Mouse (Mus musculus): ENCODE measurements around the gene Mpp6. TPM values are rescaled to one million over a fixed set of nuclear protein-coding genes. Genes with fewer than 3 reads are reported as not detected.
A peak's percentile ranks its signal among the peaks of the same experiment; 100 is the strongest.

Gene Mpp6
- polyA plus RNA-seq, 1 experiment from 2014 or later, result 70.7 TPM

- WGBS, result 87% methylated on average over 1 of the region's 1 CpGs
Measured at GRCm38 (mm10) chr6:50175736-50176135, 65.7 kb downstream of the Mpp6 start.

DNA sequence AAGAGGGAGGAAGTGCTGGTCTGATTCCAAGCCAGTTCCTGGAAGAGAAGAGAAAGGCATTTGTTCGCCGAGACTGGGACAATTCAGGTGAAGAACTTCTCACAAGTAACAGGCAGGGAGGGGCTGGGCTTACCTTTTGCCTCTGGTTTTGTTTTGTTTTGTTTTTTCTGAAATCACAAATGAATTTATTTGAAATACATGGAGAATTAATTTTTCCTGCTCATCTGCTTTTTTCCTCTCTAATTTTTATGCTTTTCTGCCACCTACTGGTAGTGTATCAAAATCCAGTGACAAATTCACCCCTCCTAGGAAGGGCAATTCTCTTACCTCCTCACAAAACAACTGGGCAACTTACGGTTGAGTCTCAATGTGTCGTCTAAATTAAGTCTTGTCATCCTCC, 70.1 kb downstream of the Mpp6 start:
- Histone ChIP-seq H3K9me3 (replicated peaks; ENCODE audit: control insufficient read depth, low read length) (no peaks in the 10 kb centered on the region), H3K4me2 (ENCODE audit: low read depth, low read length) (no peak overlapping the region), H3K36me3 (ENCODE audit: control insufficient read depth, insufficient read depth) (peaks cover 6% of the 10 kb centered on the region; the same call in 1 of the 2 replicates), H3K27me3 (ENCODE audit: control insufficient read depth, insufficient read depth, low read length) (no peaks in the 10 kb centered on the region), H3K9ac (ENCODE audit: low read length) (no peak overlapping the region), H3K4me1 (ENCODE audit: control insufficient read depth, insufficient read depth, low read length) (no peaks in the 10 kb centered on the region), H3K4me3 (ENCODE audit: low read length) (no peak overlapping the region), H3K27ac (ENCODE audit: low read length) (no peak overlapping the region)
- whole genome bisulfite sequencing, result 62% methylated on average over 4 of the region's 4 CpGs
- ATAC-seq (replicated peaks; ENCODE audit: extremely low read depth, insufficient read depth, low FRiP score), result no peak

More at GRCm38 (mm10) chr6:50175736-50176135, 65.7 kb downstream of the Mpp6 start:
- H3K4me3 ChIP-seq (ENCODE audit: low read length), result no peak overlapping the region
- no peak overlapping the region for H3K9ac ChIP-seq (ENCODE audit: low read length)
- no peaks in the 10 kb centered on the region for H3K9me3 ChIP-seq (replicated peaks; ENCODE audit: control insufficient read depth, low read length)
- no peak overlapping the region for H3K27ac ChIP-seq (ENCODE audit: low read length)
- H3K27me3 ChIP-seq (ENCODE audit: control insufficient read depth, insufficient read depth, low read length), result no peaks in the 10 kb centered on the region
- peaks cover 4% of the 10 kb centered on the region; the same call in 1 of the 2 replicates for H3K36me3 ChIP-seq (ENCODE audit: control insufficient read depth, insufficient read depth)
- no peaks in the 10 kb centered on the region for H3K4me1 ChIP-seq (ENCODE audit: control insufficient read depth, insufficient read depth, low read length)
- H3K4me2 ChIP-seq (ENCODE audit: low read depth, low read length), result no peak overlapping the region
- ATAC-seq (replicated peaks; ENCODE audit: extremely low read depth, insufficient read depth, low FRiP score), result no peak

GRCm38 (mm10) chr6:50187955-50188354, 77.9 kb downstream of the Mpp6 start:
- Histone ChIP-seq H3K27me3 (ENCODE audit: control insufficient read depth, insufficient read depth, low read length) (no peaks in the 10 kb centered on the region), H3K4me2 (ENCODE audit: low read depth, low read length) (peak overlapping the region; percentile 56), H3K9ac (ENCODE audit: low read length) (peak overlapping the region; percentile 21), H3K9me3 (replicated peaks; ENCODE audit: control insufficient read depth, low read length) (no peaks in the 10 kb centered on the region), H3K4me1 (ENCODE audit: control insufficient read depth, insufficient read depth, low read length) (peaks cover 21% of the 10 kb centered on the region), H3K4me3 (ENCODE audit: low read length) (peak overlapping the region; percentile 19; the same call in 1 of the 2 replicates), H3K27ac (ENCODE audit: low read length) (peak overlapping the region; percentile 84), H3K36me3 (ENCODE audit: control insufficient read depth, insufficient read depth) (peaks cover 8% of the 10 kb centered on the region; the same call in 1 of the 2 replicates)
- WGBS, result 51% methylated on average over 4 of the region's 4 CpGs
- ATAC-seq (replicated peaks; ENCODE audit: extremely low read depth, insufficient read depth, low FRiP score), result no peak

DNA sequence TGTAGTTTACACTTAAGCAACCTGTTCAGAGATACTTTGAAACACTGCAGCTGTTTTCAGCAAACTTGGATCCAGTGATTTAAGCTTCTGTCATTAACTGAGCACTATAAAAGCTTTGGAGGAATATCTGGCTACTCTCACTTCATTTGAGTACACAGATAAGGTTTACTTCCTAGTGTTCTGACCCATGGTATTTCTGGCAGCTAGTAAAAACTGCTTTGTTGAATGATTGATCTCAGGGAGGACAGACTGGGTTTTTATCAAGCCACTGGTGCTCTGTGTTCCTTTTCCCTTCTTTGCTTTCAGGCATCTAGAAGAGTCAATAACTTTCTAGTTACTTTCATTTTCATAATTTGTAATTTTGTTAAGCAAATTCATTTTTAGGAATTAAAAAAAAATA, 79.3 kb downstream of the Mpp6 start:
- H3K9ac ChIP-seq (ENCODE audit: low read length), result no peak overlapping the region
- no peak overlapping the region for H3K4me2 ChIP-seq (ENCODE audit: low read depth, low read length)
- no peaks in the 10 kb centered on the region for H3K27me3 ChIP-seq (ENCODE audit: control insufficient read depth, insufficient read depth, low read length)
- H3K27ac ChIP-seq (ENCODE audit: low read length), result peak overlapping the region; percentile 50
- H3K9me3 ChIP-seq (replicated peaks; ENCODE audit: control insufficient read depth, low read length), result no peaks in the 10 kb centered on the region
- no peak; the same call in 1 of the 2 replicates for ATAC-seq (replicated peaks; ENCODE audit: extremely low read depth, insufficient read depth, low FRiP score)
- H3K4me3 ChIP-seq (ENCODE audit: low read length), result no peak overlapping the region
- peaks cover 7% of the 10 kb centered on the region for H3K36me3 ChIP-seq (ENCODE audit: control insufficient read depth, insufficient read depth)
- peaks cover 21% of the 10 kb centered on the region for H3K4me1 ChIP-seq (ENCODE audit: control insufficient read depth, insufficient read depth, low read length)

DNA sequence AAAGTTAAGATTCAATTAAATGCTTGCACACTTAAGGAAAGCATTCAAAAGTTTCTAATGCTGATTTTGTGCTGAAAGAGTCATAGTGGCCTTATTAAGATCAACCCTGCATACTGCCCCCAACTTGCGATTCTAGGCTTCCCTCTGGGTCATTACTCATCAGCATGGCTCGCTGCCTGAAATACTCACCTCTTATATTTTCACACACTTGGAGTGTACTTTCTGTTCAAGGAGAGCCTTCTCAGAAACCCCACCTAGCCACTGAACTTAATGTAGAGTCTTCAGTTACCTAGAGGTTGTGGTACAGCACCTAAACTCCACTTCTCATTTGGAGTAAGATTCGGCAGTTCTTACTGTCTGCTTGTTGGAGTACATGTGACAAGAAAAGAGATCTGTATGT, 81.6 kb downstream of the Mpp6 start:
- no peak overlapping the region for H3K4me3 ChIP-seq (ENCODE audit: low read length)
- WGBS, result 93% methylated on average over 3 of the region's 3 CpGs
- no peak overlapping the region for H3K4me2 ChIP-seq (ENCODE audit: low read depth, low read length)
- H3K36me3 ChIP-seq (ENCODE audit: control insufficient read depth, insufficient read depth), result peaks cover 8% of the 10 kb centered on the region
- H3K27me3 ChIP-seq (ENCODE audit: control insufficient read depth, insufficient read depth, low read length), result no peaks in the 10 kb centered on the region
- no peak for ATAC-seq (replicated peaks; ENCODE audit: extremely low read depth, insufficient read depth, low FRiP score)
- H3K27ac ChIP-seq (ENCODE audit: low read length), result no peak overlapping the region
- H3K9ac ChIP-seq (ENCODE audit: low read length), result no peak overlapping the region
- no peaks in the 10 kb centered on the region for H3K9me3 ChIP-seq (replicated peaks; ENCODE audit: control insufficient read depth, low read length)
- peaks cover 21% of the 10 kb centered on the region for H3K4me1 ChIP-seq (ENCODE audit: control insufficient read depth, insufficient read depth, low read length)

- no peak overlapping the region for H3K4me3 ChIP-seq (ENCODE audit: low read length)
- no peaks in the 10 kb centered on the region for H3K27me3 ChIP-seq (ENCODE audit: control insufficient read depth, insufficient read depth, low read length)
- no peak for ATAC-seq (replicated peaks; ENCODE audit: extremely low read depth, insufficient read depth, low FRiP score)
- H3K27ac ChIP-seq (ENCODE audit: low read length), result no peak overlapping the region
- no peak overlapping the region for H3K4me2 ChIP-seq (ENCODE audit: low read depth, low read length)
- WGBS, result 85% methylated on average over 1 of the region's 1 CpGs
- no peaks in the 10 kb centered on the region for H3K9me3 ChIP-seq (replicated peaks; ENCODE audit: control insufficient read depth, low read length)
- peaks cover 21% of the 10 kb centered on the region for H3K4me1 ChIP-seq (ENCODE audit: control insufficient read depth, insufficient read depth, low read length)
- no peak overlapping the region for H3K9ac ChIP-seq (ENCODE audit: low read length)
- peaks cover 8% of the 10 kb centered on the region for H3K36me3 ChIP-seq (ENCODE audit: control insufficient read depth, insufficient read depth)
Measured at GRCm38 (mm10) chr6:50192169-50192568, 82.1 kb downstream of the Mpp6 start.

DNA sequence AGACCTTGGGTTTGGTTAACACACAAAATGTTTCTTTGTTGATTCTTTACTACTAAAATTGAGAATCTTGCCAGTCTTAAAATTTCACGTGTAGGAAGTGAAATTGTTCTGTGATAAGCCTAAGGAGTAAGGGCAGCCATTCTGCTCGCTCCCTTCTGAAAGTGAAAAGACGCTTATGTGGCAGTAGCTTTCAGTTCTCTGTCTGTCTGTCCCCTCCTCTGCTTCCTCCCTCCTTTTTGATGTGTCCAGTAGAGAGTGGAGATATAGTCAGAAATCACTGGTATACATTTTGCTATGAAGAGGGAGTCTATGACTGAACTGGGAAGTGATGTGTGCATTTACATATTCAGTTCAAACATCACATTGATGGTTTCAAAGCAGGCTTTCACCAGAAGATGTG, 82.8 kb downstream of the Mpp6 start:
- Histone ChIP-seq H3K27me3 (ENCODE audit: control insufficient read depth, insufficient read depth, low read length) (no peaks in the 10 kb centered on the region), H3K9me3 (replicated peaks; ENCODE audit: control insufficient read depth, low read length) (no peaks in the 10 kb centered on the region), H3K4me2 (ENCODE audit: low read depth, low read length) (no peak overlapping the region), H3K4me3 (ENCODE audit: low read length) (no peak overlapping the region), H3K9ac (ENCODE audit: low read length) (no peak overlapping the region), H3K4me1 (ENCODE audit: control insufficient read depth, insufficient read depth, low read length) (peaks cover 21% of the 10 kb centered on the region), H3K36me3 (ENCODE audit: control insufficient read depth, insufficient read depth) (peaks cover 8% of the 10 kb centered on the region), H3K27ac (ENCODE audit: low read length) (no peak overlapping the region)
- no peak for ATAC-seq (replicated peaks; ENCODE audit: extremely low read depth, insufficient read depth, low FRiP score)
- 70% methylated on average over 3 of the region's 3 CpGs for WGBS

DNA sequence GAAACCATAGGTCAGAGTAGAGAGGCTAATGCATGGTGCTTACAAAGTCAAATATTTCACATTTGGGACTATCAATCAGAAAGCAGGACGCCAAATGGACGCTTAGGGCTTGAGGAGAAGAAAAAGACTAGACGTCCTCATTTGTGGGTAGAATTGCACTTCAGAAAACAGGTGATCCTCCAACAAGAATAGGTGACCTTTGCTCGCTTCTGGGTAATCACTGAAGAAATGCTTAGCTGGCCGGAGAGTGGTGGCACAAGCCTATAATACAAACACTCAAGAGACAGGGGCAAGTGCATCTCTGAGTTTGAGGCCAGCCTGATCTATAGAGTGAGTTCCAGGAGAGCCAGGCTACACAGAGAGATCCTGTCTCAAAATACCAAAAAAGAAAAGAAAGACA, 83.8 kb downstream of the Mpp6 start:
- H3K9ac ChIP-seq (ENCODE audit: low read length), result no peak overlapping the region
- H3K36me3 ChIP-seq (ENCODE audit: control insufficient read depth, insufficient read depth), result peaks cover 12% of the 10 kb centered on the region
- no peak overlapping the region for H3K27ac ChIP-seq (ENCODE audit: low read length)
- H3K4me2 ChIP-seq (ENCODE audit: low read depth, low read length), result no peak overlapping the region
- H3K27me3 ChIP-seq (ENCODE audit: control insufficient read depth, insufficient read depth, low read length), result no peaks in the 10 kb centered on the region
- 92% methylated on average over 5 of the region's 5 CpGs for WGBS
- no peak for ATAC-seq (replicated peaks; ENCODE audit: extremely low read depth, insufficient read depth, low FRiP score)
- H3K9me3 ChIP-seq (replicated peaks; ENCODE audit: control insufficient read depth, low read length), result no peaks in the 10 kb centered on the region
- H3K4me3 ChIP-seq (ENCODE audit: low read length), result no peak overlapping the region
- peaks cover 14% of the 10 kb centered on the region for H3K4me1 ChIP-seq (ENCODE audit: control insufficient read depth, insufficient read depth, low read length)

- Histone ChIP-seq H3K4me1 (ENCODE audit: control insufficient read depth, insufficient read depth, low read length) (no peaks in the 10 kb centered on the region), H3K9me3 (replicated peaks; ENCODE audit: control insufficient read depth, low read length) (no peaks in the 10 kb centered on the region), H3K9ac (ENCODE audit: low read length) (no peak overlapping the region), H3K4me3 (ENCODE audit: low read length) (no peak overlapping the region), H3K4me2 (ENCODE audit: low read depth, low read length) (no peak overlapping the region), H3K27ac (ENCODE audit: low read length) (no peak overlapping the region), H3K36me3 (ENCODE audit: control insufficient read depth, insufficient read depth) (no peaks in the 10 kb centered on the region), H3K27me3 (ENCODE audit: control insufficient read depth, insufficient read depth, low read length) (no peaks in the 10 kb centered on the region)
- ATAC-seq (replicated peaks; ENCODE audit: extremely low read depth, insufficient read depth, low FRiP score), result no peak
- 87% methylated on average over 4 of the region's 4 CpGs for WGBS
Measured at GRCm38 (mm10) chr6:50204356-50204755, 94.3 kb downstream of the Mpp6 start.
